Comparison of ENCODE assay signal across 12 mouse cellular contexts in the genomic region with DNA sequence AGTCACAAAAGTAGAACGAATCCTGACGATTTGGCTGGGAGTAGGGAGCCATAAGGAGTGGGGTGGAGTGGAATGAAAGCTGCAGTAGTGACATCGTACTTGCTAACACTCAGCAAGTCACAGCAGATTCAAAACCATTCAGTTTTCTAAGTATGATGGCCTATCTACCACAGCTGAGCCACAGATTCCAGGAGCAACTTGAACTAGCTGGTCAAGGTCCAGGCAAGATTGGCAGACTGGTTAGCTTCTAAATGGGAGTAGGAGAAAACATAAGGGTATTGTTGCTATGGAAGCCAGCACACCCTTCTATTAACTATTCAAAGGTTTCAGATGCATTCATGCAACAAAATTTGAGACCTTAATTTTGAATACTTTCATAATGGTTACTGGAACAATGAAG. TPM values are rescaled to one million over a fixed set of nuclear protein-coding genes. Genes with fewer than 3 reads are reported as not detected.
DNase-seq lines count a peak whose midpoint lies in the region; ATAC-seq and TF ChIP-seq lines count a peak whose summit lies in the region.
"Had no signal": no experiment of that assay in that cellular context is flagged by ENCODE, and none has a peak within 500 bp of the region (broad histone marks: within the 10 kb centered on the region; RNA-seq: fewer than 3 reads in every experiment).

No protein-coding gene starts in this region.

- intact Hi-C loops in left cerebral cortex, adult 2 months (cut with DNase I), result no loop called here
- intact Hi-C loops in left cerebral cortex, postnatal 25 days (cut with DNase I), result no loop called here
- intact Hi-C loops in heart, postnatal 10 days (cut with DNase I), result loop anchor here (2.0 kb wide), 1 partner anchor 19 kb away; no protein-coding TSS in a partner anchor

- no peaks in the 10 kb centered on the region for H3K9me3 ChIP-seq in liver, embryonic 14.5 days (ENCODE audit: control insufficient read depth, low read length)
- H3K9me3 ChIP-seq: hindbrain, embryonic 12.5 days; midbrain, embryonic 15.5 days had no signal

- DNase-seq in gastrocnemius, adult 18-20 months (ENCODE audit: low spot score), result peak; percentile 28
- no peak for DNase-seq in gastrocnemius, postnatal 10 days
- DNase-seq in left cerebral cortex, adult 2 months (ENCODE audit: extremely low spot score in 1 of 2, low spot score in 2 of 2), result no peak
- DNase-seq in left cerebral cortex, postnatal 25 days (ENCODE audit: low spot score in 2 of 2), result no peak
- peak; percentile 34 to 44 for DNase-seq in heart, postnatal 10 days
- no peak for DNase-seq in liver, embryonic 14.5 days (ENCODE audit: low read depth in 3 of 3, low spot score in 3 of 3)
- no peak for DNase-seq in cerebellum, postnatal 14 days
- DNase-seq: lung, postnatal 10 days; thymus, postnatal 36 days had no signal

- no peaks in the 10 kb centered on the region for H3K27me3 ChIP-seq in liver, embryonic 14.5 days (ENCODE audit: control insufficient read depth, insufficient read depth, low read length)
- H3K27me3 ChIP-seq: hindbrain, embryonic 12.5 days; midbrain, embryonic 15.5 days had no signal

- no peak overlapping the region for H3K9ac ChIP-seq in liver, embryonic 14.5 days (replicated peaks)
- H3K9ac ChIP-seq: hindbrain, embryonic 12.5 days; midbrain, embryonic 15.5 days had no signal

- WGBS in liver, embryonic 14.5 days (ENCODE audit: insufficient replicate concordance), result 70% methylated on average over 3 of the region's 3 CpGs

- peaks cover 8 to 13% of the 10 kb centered on the region in 2 experiments for H3K4me1 ChIP-seq in liver, embryonic 14.5 days (replicated peaks; ENCODE audit: control insufficient read depth in 2 of 2, insufficient read depth in 2 of 2, low read length in 1 of 2)

- no peak for ATAC-seq in liver, embryonic 14.5 days (ENCODE audit: insufficient read depth)
- no peak for ATAC-seq in inflammation-experienced regulatory T-cells, adult 6 months
- ATAC-seq: midbrain, embryonic 15.5 days had no signal

- no peak for TF ChIP-seq EP300 in liver, embryonic 14.5 days (IDR thresholded peaks at IDR 0.05; ENCODE audit: low read depth)

- peak overlapping the region; percentile 72; the same call in 1 of the 2 replicates for H3K4me3 ChIP-seq in left cerebral cortex, adult 2 months
- H3K4me3 ChIP-seq in liver, embryonic 14.5 days (ENCODE audit: insufficient read depth in 1 of 2, low read depth in 2 of 2, low read length in 2 of 2), result no peak overlapping the region
- H3K4me3 ChIP-seq: hindbrain, embryonic 12.5 days; midbrain, embryonic 15.5 days had no signal

- peaks cover 29% of the 10 kb centered on the region for H3K36me3 ChIP-seq in liver, embryonic 14.5 days (replicated peaks; ENCODE audit: control insufficient read depth, insufficient read depth, low read depth)

- no peak overlapping the region for H3K27ac ChIP-seq in left cerebral cortex, adult 2 months
- no peak overlapping the region for H3K27ac ChIP-seq in liver, embryonic 14.5 days
- H3K27ac ChIP-seq: hindbrain, embryonic 12.5 days; midbrain, embryonic 15.5 days had no signal

- peak overlapping the region; percentile 95; the same call in 1 of the 2 replicates for H3K4me2 ChIP-seq in liver, embryonic 14.5 days (ENCODE audit: low read depth)

- TF ChIP-seq CTCF in left cerebral cortex, adult 2 months (IDR thresholded peaks at IDR 0.05), result no peak
- no peak for TF ChIP-seq CTCF in liver, embryonic 14.5 days (IDR thresholded peaks at IDR 0.05; ENCODE audit: low read depth)

RNA-seq across cellular contexts. Expression of a gene that starts 2.2 kb away (rescaled TPM):
- total RNA-seq in gastrocnemius, adult 18-20 months (2021), result 1,000 to 10,000 TPM; 1,130 to 1,186 TPM
- total RNA-seq in gastrocnemius, postnatal 10 days (2021), result 1,000 to 10,000 TPM; 1,048 to 1,221 TPM
- 100 to 1,000 TPM; 682 to 687 TPM for total RNA-seq in left cerebral cortex, adult 2 months (2021)
- 100 to 1,000 TPM; 749 to 817 TPM for total RNA-seq in left cerebral cortex, postnatal 25 days (2021)
- 1,000 to 10,000 TPM; 1,998 to 2,037 TPM for total RNA-seq in heart, postnatal 10 days (2021)
- polyA plus RNA-seq in liver, embryonic 14.5 days (2012; rRNA removed), result 351 and 427 TPM in 2 replicates
- polyA plus RNA-seq in liver, embryonic 14.5 days (2014; fragmentation: Nextera tagmentation; extraction: Ambion mirVana), result 916 and 969 TPM in 2 replicates
- polyA plus RNA-seq in inflammation-experienced regulatory T-cells, adult 6 months (2017; shearing (Covaris generic)), result 100 to 1,000 TPM; 223 to 391 (median 299) TPM

RNA-seq across cellular contexts. Expression of a gene that starts 2.3 kb away (rescaled TPM):
- total RNA-seq in gastrocnemius, adult 18-20 months (2021), result 1 to 10 TPM; 7.4 to 8.0 TPM
- 10 to 100 TPM in 1 of 2 experiments, 1 to 10 TPM in 1; 8.4 to 11.8 TPM for total RNA-seq in gastrocnemius, postnatal 10 days (2021)
- 10 to 100 TPM; 15.6 to 16.4 TPM for total RNA-seq in left cerebral cortex, adult 2 months (2021)
- 10 to 100 TPM; 14.6 to 14.7 TPM for total RNA-seq in left cerebral cortex, postnatal 25 days (2021)
- total RNA-seq in heart, postnatal 10 days (2021), result 10 to 100 TPM; 13.6 to 14.3 TPM
- 5.2 and 8.0 TPM in 2 replicates for polyA plus RNA-seq in liver, embryonic 14.5 days (2012; rRNA removed)
- polyA plus RNA-seq in liver, embryonic 14.5 days (2014; fragmentation: Nextera tagmentation; extraction: Ambion mirVana), result 3.5 and 4.5 TPM in 2 replicates
- 1 to 10 TPM; 5.9 to 8.5 (median 7.3) TPM for polyA plus RNA-seq in inflammation-experienced regulatory T-cells, adult 6 months (2017; shearing (Covaris generic))

RNA-seq across cellular contexts. Expression of a gene that starts 20.7 kb away (rescaled TPM):
- total RNA-seq in gastrocnemius, adult 18-20 months (2021), result 1 to 10 TPM; 2.3 to 2.4 TPM
- 1 to 10 TPM; 2.4 to 3.1 TPM for total RNA-seq in gastrocnemius, postnatal 10 days (2021)
- 1 to 10 TPM; 6.7 to 7.1 TPM for total RNA-seq in left cerebral cortex, adult 2 months (2021)
- total RNA-seq in left cerebral cortex, postnatal 25 days (2021), result 1 to 10 TPM; 6.6 to 6.7 TPM
- total RNA-seq in heart, postnatal 10 days (2021), result 1 to 10 TPM; 3.1 to 4.3 TPM
- 3.1 and 4.7 TPM in 2 replicates for polyA plus RNA-seq in liver, embryonic 14.5 days (2012; rRNA removed)
- polyA plus RNA-seq in liver, embryonic 14.5 days (2014; fragmentation: Nextera tagmentation; extraction: Ambion mirVana), result 5.3 and 6.0 TPM in 2 replicates
- polyA plus RNA-seq in inflammation-experienced regulatory T-cells, adult 6 months (2017; shearing (Covaris generic)), result 1 to 10 TPM; 1.6 to 3.3 (median 1.8) TPM

RNA-seq across cellular contexts. Expression of a gene that starts 37.5 kb away (rescaled TPM):
- 1 to 10 TPM; 4.6 to 4.8 TPM for total RNA-seq in gastrocnemius, adult 18-20 months (2021)
- total RNA-seq in gastrocnemius, postnatal 10 days (2021), result 1 to 10 TPM; 3.1 to 4.4 TPM
- total RNA-seq in left cerebral cortex, adult 2 months (2021), result 10 to 100 TPM; 20.0 to 20.1 TPM
- 10 to 100 TPM; 16.2 to 17.8 TPM for total RNA-seq in left cerebral cortex, postnatal 25 days (2021)
- total RNA-seq in heart, postnatal 10 days (2021), result 1 to 10 TPM; 3.3 to 3.6 TPM
- polyA plus RNA-seq in liver, embryonic 14.5 days (2012; rRNA removed), result 6.2 and 10.4 TPM in 2 replicates
- polyA plus RNA-seq in liver, embryonic 14.5 days (2014; fragmentation: Nextera tagmentation; extraction: Ambion mirVana), result 7.5 and 9.8 TPM in 2 replicates
- 10 to 100 TPM in 1 of 3 experiments, 1 to 10 TPM in 2; 4.9 to 10.8 (median 9.7) TPM for polyA plus RNA-seq in inflammation-experienced regulatory T-cells, adult 6 months (2017; shearing (Covaris generic))

RNA-seq across cellular contexts. Expression of a gene that starts 49.9 kb away (rescaled TPM):
- total RNA-seq in gastrocnemius, adult 18-20 months (2021), result 1 to 10 TPM; 1.0 to 1.2 TPM
- 1 to 10 TPM; 3.1 to 4.1 TPM for total RNA-seq in gastrocnemius, postnatal 10 days (2021)
- 1 to 10 TPM; 8.1 to 8.2 TPM for total RNA-seq in left cerebral cortex, adult 2 months (2021)
- 1 to 10 TPM; 5.3 to 8.4 TPM for total RNA-seq in left cerebral cortex, postnatal 25 days (2021)
- total RNA-seq in heart, postnatal 10 days (2021), result 1 to 10 TPM; 4.4 to 4.5 TPM
- 1.4 and 1.5 TPM in 2 replicates for polyA plus RNA-seq in liver, embryonic 14.5 days (2012; rRNA removed)
- 0.29 and 0.48 TPM in 2 replicates for polyA plus RNA-seq in liver, embryonic 14.5 days (2014; fragmentation: Nextera tagmentation; extraction: Ambion mirVana)
- 10 to 100 TPM; 13.3 to 21.6 (median 15.8) TPM for polyA plus RNA-seq in inflammation-experienced regulatory T-cells, adult 6 months (2017; shearing (Covaris generic))

Comparison
In these comparisons a context has a peak if more than half of its experiments do, and no peak if none do; other contexts are left out.
1. DNase-seq: peak in gastrocnemius, adult 18-20 months (single experiment) and heart, postnatal 10 days (2 of 2); none in gastrocnemius, postnatal 10 days (single experiment), left cerebral cortex, adult 2 months (0 of 2), left cerebral cortex, postnatal 25 days (0 of 2), liver, embryonic 14.5 days (0 of 3) and cerebellum, postnatal 14 days (0 of 2).